Mouse (Mus musculus) midbrain, embryonic 11.5 days (tissue): ENCODE data around the gene Tlk2. TPM values are rescaled to one million over a fixed set of nuclear protein-coding genes. Genes with fewer than 3 reads are reported as not detected.
A peak's percentile ranks its signal among the peaks of the same experiment; 100 is the strongest.

Experiments
- ATAC-seq: fragments of 200-750 bp; cut with Nextera tagmentation; 2 replicates; pipeline ENCODE4 v1.8.0; 2017; ENCODE audit warnings: moderate TSS enrichment, moderate library complexity; ENCODE audit not compliant: low FRiP score
- DNase-seq: peaks from one replicate; pipeline ENCODE4 v3.0.0; 2015; ENCODE audit warnings: low spot score; ENCODE audit errors: missing footprints
- H3K27ac ChIP-seq: fragments of 300-500 bp; sonication (generic); 2 replicates; pipeline ENCODE4 v1.5.1; 2014; ENCODE audit warnings: low read depth, low read length
- H3K27me3 ChIP-seq: fragments of 300-500 bp; sonication (generic); 2 replicates; pipeline ENCODE4 v1.6.1; 2014; ENCODE audit warnings: mild to moderate bottlenecking, low read length, moderate library complexity, mixed read lengths; ENCODE audit not compliant: control insufficient read depth, insufficient read depth
- H3K36me3 ChIP-seq: fragments of 300-500 bp; sonication (generic); 2 replicates; pipeline ENCODE4 v1.6.1; 2014; ENCODE audit warnings: mild to moderate bottlenecking, low read length, moderate library complexity, mixed read lengths; ENCODE audit not compliant: control insufficient read depth, insufficient read depth
- H3K4me1 ChIP-seq: fragments of 300-500 bp; sonication (generic); 2 replicates; pipeline ENCODE4 v1.6.1; 2014; ENCODE audit warnings: low read length; ENCODE audit not compliant: control insufficient read depth, insufficient read depth
- H3K4me2 ChIP-seq: fragments of 300-500 bp; sonication (generic); 2 replicates; pipeline ENCODE4 v1.6.1; 2014; ENCODE audit warnings: mild to moderate bottlenecking, moderate library complexity
- H3K4me3 ChIP-seq: fragments of 300-500 bp; sonication (generic); 2 replicates; pipeline ENCODE4 v1.5.1; 2014; ENCODE audit warnings: low read depth, low read length
- H3K9ac ChIP-seq: fragments of 300-500 bp; sonication (generic); 2 replicates; pipeline ENCODE4 v1.6.1; 2014; ENCODE audit warnings: low read length
- H3K9me3 ChIP-seq: fragments of 300-500 bp; sonication (generic); 2 replicates; pipeline ENCODE4 v1.6.1; 2016; ENCODE audit warnings: low read length; ENCODE audit not compliant: control insufficient read depth
- WGBS: fragments of 180-500 bp; shearing (Covaris S2); extraction: QIAGEN DNeasy Blood & Tissue Kit; methylation state at CpG from one replicate; pipeline ENCODE4 v1.1.7; 2014; 5-methylcytosine and 5-hydroxymethylcytosine counted together
- polyA plus RNA-seq: library from polyadenylated mRNA; unstranded; fragments of >200 nt; fragmentation: Nextera tagmentation; extraction: Ambion mirVana; gene quantifications from 2 replicates; pipeline ENCODE4 v1.2.1, GENCODE M21; 2014

Gene Tlk2
- polyA plus RNA-seq, 1 experiment from 2014 or later = 33.1 TPM

DNA sequence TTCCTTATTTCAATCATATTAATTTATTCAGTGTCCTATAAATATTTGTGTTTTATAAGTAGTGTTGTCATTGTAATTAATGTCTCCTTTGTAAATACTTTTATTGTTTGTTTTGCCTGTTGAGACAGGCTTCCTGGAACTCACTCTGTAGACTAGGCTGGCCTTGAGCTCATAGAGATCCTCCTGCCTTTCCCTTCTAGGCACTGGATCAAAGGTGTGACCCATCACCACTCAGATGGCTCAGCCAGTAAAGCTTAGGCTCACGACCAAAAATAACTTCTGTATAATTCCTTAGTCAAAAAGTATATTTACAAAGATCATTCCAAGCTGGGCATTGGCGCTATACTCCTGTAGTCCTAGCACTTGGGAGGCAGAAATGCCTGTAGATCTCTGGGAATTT, 39.2 kb downstream of the Tlk2 start:
- no peaks in the 10 kb centered on the region for H3K4me1 ChIP-seq
- no peak for DNase-seq
- H3K36me3 ChIP-seq = peaks cover 9% of the 10 kb centered on the region
- WGBS = 92% methylated on average over 2 of the region's 2 CpGs
- no peak overlapping the region for H3K4me2 ChIP-seq
- H3K27me3 ChIP-seq = no peaks in the 10 kb centered on the region
- no peak overlapping the region for H3K4me3 ChIP-seq
- no peak overlapping the region for H3K27ac ChIP-seq
- H3K9ac ChIP-seq = no peak overlapping the region
- ATAC-seq = no peak
- no peaks in the 10 kb centered on the region for H3K9me3 ChIP-seq

DNA sequence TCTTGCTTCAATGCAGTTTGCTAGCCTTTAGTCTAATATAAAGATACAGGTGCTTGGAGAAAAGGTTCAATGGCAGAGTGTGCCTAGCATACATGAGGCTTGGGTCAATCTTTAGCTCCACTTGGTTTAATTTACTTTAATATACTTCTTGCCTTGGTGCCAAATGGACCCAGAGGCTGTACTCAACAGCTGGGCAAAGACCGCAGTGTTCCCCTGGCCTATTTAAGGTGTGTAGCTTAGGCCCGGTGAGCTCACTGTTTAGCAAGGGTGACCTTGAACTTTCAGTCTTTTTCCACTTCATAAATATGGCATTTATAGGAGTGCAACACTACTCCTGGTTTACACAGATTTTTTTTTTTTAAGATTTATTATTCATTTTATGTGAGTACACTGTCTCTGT, 55.9 kb downstream of the Tlk2 start:
- Histone ChIP-seq H3K27me3 (no peaks in the 10 kb centered on the region), H3K9ac (no peak overlapping the region), H3K36me3 (no peaks in the 10 kb centered on the region), H3K9me3 (no peaks in the 10 kb centered on the region), H3K4me3 (no peak overlapping the region), H3K4me2 (no peak overlapping the region), H3K27ac (no peak overlapping the region), H3K4me1 (no peaks in the 10 kb centered on the region)
- DNase-seq (no peak), ATAC-seq (no peak)
- 97% methylated on average over 2 of the region's 2 CpGs for WGBS

DNA sequence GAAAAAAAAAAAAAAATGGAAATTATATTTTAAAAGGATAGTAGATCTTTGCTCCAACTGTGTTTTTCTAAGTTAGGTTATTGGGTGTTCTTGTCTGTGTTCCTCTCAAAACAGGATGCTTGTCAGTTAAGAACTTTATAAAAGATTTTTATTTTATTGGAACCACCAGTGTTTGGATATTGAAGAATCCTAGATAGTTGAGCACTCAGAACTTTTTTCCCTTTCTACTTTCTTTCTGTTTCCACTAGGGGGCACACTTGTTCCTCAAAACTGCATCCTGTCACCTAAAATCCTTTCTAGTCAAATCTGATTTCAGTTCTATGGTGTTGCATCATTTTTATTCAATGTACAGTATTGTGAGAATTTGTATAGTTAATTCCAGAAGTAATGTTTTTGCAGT, 62.4 kb downstream of the Tlk2 start:
- Histone ChIP-seq H3K36me3 (peaks cover 2% of the 10 kb centered on the region; the same call in 1 of the 2 replicates), H3K9ac (no peak overlapping the region), H3K4me3 (no peak overlapping the region), H3K27me3 (no peaks in the 10 kb centered on the region), H3K4me2 (no peak overlapping the region), H3K4me1 (no peaks in the 10 kb centered on the region), H3K9me3 (no peaks in the 10 kb centered on the region), H3K27ac (no peak overlapping the region)
- ATAC-seq = no peak
- DNase-seq = peak; percentile 88

DNA sequence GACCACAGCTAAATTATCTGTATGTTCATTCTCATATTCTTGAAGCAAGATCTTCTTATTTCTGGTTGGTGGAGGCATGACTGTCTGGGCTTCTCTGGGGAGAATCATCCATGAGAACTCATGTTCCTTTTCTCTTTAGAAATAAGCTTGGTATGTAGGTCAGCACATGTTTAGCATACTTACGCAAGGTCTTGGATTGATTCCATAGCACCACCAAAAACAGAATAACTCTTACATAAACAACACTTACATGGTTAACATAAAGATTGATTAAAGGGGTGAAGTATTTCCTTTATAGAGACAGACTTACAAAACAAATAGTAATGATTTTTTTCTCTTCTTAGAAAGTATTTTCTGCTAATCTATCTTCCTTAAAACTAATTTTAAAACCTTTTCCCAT, 67.8 kb downstream of the Tlk2 start:
- WGBS = 97% methylated on average over 1 of the region's 1 CpGs
- H3K27me3 ChIP-seq = no peaks in the 10 kb centered on the region
- H3K36me3 ChIP-seq = peaks cover 5% of the 10 kb centered on the region
- no peaks in the 10 kb centered on the region for H3K9me3 ChIP-seq
- no peaks in the 10 kb centered on the region for H3K4me1 ChIP-seq
- no peak overlapping the region for H3K27ac ChIP-seq
- no peak overlapping the region for H3K4me3 ChIP-seq
- H3K4me2 ChIP-seq = no peak overlapping the region
- DNase-seq (no peak), ATAC-seq (no peak)
- H3K9ac ChIP-seq = no peak overlapping the region

DNA sequence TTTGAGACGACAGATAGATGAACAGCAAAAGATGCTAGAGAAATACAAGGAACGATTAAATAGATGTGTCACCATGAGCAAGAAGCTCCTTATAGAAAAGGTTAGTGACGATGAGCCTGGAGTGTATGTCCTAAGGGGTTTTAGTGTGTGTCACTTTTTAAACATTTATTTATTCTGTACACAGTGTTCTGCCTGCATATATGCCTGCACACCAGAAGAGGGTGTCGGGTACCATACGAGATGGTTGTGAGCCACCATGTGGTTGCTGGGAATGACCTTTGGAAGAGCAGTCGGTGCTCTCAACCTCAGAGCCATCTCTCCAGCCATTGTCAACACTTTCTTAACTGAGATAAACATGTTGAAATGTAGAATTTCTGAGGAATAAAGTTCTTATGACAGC, 68.2 kb downstream of the Tlk2 start:
- no peak for ATAC-seq
- no peaks in the 10 kb centered on the region for H3K4me1 ChIP-seq
- peaks cover 5% of the 10 kb centered on the region for H3K36me3 ChIP-seq
- DNase-seq = peak; percentile 56
- no peak overlapping the region for H3K4me3 ChIP-seq
- no peaks in the 10 kb centered on the region for H3K27me3 ChIP-seq
- no peak overlapping the region for H3K9ac ChIP-seq
- 95% methylated on average over 6 of the region's 6 CpGs for WGBS
- no peak overlapping the region for H3K4me2 ChIP-seq
- no peaks in the 10 kb centered on the region for H3K9me3 ChIP-seq
- H3K27ac ChIP-seq = no peak overlapping the region

DNA sequence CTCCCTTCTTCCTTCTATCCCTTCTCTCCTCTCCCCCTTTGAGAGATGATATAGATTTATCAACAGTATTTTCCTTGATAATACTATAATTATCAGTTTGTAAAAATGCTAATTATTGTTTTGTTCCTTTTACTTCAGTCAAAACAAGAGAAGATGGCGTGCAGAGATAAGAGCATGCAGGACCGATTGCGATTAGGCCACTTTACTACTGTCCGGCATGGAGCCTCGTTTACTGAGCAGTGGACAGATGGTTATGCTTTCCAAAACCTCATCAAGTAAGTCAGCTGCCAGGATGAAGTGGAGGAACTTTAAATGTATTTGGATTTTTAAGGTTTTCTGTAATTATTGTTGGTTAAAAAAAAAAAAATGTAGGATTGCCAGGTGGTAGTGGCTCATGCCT, 68.7 kb downstream of the Tlk2 start:
- no peaks in the 10 kb centered on the region for H3K27me3 ChIP-seq
- H3K27ac ChIP-seq = no peak overlapping the region
- no peaks in the 10 kb centered on the region for H3K4me1 ChIP-seq
- no peak overlapping the region for H3K9ac ChIP-seq
- H3K4me3 ChIP-seq = no peak overlapping the region
- ATAC-seq (no peak), DNase-seq (peak; percentile 8)
- 98% methylated on average over 5 of the region's 5 CpGs for WGBS
- H3K36me3 ChIP-seq = peaks cover 3% of the 10 kb centered on the region; the same call in 1 of the 2 replicates
- no peak overlapping the region for H3K4me2 ChIP-seq
- no peaks in the 10 kb centered on the region for H3K9me3 ChIP-seq

DNA sequence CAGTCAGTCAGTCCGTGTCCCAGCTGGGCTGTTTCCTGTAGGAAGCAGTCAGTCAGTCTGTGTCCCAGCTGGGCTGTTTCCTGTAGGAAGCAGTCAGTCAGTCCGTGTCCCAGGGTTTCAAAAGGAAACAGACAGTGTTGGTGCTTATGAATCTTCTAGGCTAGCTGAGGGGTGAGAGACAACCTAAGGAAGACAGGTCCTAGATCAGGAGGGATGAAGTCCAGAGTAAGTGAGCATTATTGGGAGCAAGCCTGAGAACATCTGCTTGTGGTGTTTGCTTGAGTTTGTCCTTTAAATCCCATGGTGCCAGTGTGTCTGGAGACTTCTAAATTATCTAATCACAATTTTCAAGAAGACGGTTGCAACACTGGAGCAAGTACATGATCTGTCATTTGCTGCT, 81.1 kb downstream of the Tlk2 start:
- ATAC-seq (no peak), DNase-seq (no peak)
- no peaks in the 10 kb centered on the region for H3K4me1 ChIP-seq
- H3K4me2 ChIP-seq = no peak overlapping the region
- 70% methylated on average over 3 of the region's 3 CpGs for WGBS
- H3K4me3 ChIP-seq = no peak overlapping the region
- H3K9ac ChIP-seq = no peak overlapping the region
- H3K27me3 ChIP-seq = no peaks in the 10 kb centered on the region
- H3K27ac ChIP-seq = no peak overlapping the region
- H3K36me3 ChIP-seq = peaks cover 7% of the 10 kb centered on the region
- no peaks in the 10 kb centered on the region for H3K9me3 ChIP-seq

DNA sequence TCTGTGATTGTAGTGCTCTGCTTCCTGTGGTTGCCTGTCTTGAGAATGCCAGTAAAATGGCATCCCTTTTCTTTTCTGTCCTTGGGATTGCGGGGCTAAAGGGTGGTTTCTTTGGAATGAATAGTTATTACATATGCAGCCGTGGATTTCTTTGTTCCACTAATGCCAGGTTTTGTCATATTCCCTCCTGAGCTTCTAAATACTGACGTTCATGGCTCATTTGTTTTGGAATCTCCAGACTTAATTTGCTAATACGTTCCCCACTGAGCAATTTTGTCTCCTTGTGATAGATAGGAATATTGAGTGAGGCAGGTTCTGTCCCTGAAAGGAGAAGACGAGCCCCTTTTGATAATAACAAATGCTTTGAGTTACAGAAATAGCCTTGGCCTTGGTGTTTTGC, 82.5 kb downstream of the Tlk2 start:
- no peaks in the 10 kb centered on the region for H3K9me3 ChIP-seq
- ATAC-seq (no peak), DNase-seq (no peak)
- H3K27ac ChIP-seq = no peak overlapping the region; the same call in 1 of the 2 replicates
- H3K36me3 ChIP-seq = peaks cover 6% of the 10 kb centered on the region
- 63% methylated on average over 5 of the region's 5 CpGs for WGBS
- H3K4me2 ChIP-seq = no peak overlapping the region
- no peaks in the 10 kb centered on the region for H3K4me1 ChIP-seq
- no peaks in the 10 kb centered on the region for H3K27me3 ChIP-seq
- H3K4me3 ChIP-seq = no peak overlapping the region
- no peak overlapping the region for H3K9ac ChIP-seq

DNA sequence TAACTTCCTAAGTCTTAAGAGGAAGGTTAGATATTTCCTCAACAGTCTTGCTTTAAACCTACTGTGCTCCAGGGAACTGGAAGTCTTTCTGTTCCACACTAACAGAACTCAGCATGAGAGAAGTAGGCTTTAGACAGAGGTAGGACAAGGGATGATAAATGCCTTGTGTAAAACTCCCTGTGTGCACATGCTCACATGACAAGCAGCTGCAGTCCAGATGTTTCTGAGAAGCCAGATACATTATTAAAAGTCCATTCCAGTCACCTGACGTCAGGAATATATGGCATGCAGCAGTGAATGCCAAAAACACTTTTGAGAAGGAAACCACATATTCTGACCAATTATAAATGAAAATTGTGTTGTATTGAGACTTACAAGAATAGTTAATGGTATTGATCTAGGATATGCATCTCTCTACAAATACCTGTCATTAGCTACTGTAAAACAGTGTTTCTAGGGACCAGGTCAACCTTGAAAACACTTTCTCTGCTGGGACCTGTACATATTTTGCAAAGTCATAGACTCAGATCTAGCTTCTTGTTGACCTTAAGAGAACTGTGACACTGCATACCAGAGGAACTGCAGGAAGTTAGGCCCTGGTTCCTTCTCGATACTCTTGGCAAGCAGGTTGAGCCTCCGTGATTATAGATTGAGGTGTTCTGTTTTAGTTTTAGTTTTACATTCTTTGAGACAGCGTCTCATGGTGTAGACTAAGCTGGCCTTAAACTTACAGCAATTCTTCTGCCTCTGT, 83.2 kb downstream of the Tlk2 start:
- Histone ChIP-seq H3K9me3 (no peaks in the 10 kb centered on the region), H3K4me3 (no peak overlapping the region), H3K36me3 (peaks cover 6% of the 10 kb centered on the region), H3K27ac (no peak overlapping the region), H3K27me3 (no peaks in the 10 kb centered on the region), H3K9ac (no peak overlapping the region), H3K4me1 (no peaks in the 10 kb centered on the region), H3K4me2 (no peak overlapping the region)
- ATAC-seq = no peak
- 90% methylated on average over 4 of the region's 4 CpGs for WGBS
- DNase-seq = no peak
